Comparison of ENCODE assay signal across 7 mouse cellular contexts in genomic region chr6:124769101-124769765, GRCm38 (mm10). TPM values are rescaled to one million over a fixed set of nuclear protein-coding genes. Genes with fewer than 3 reads are reported as not detected.
DNase-seq lines count a peak whose midpoint lies in the region; ATAC-seq lines count a peak whose summit lies in the region.

Gene Eno2 (minus strand): TSS chr6:124769673.

- H3K4me2 ChIP-seq in heart, embryonic 15.5 days: peak within 1 kb of the TSS; percentile 94

- H3K4me1 ChIP-seq in heart, embryonic 15.5 days (replicated peaks): peaks cover 28% of the 10 kb centered on the region

- peak; percentile 79 for ATAC-seq in heart, embryonic 15.5 days (replicated peaks; ENCODE audit: insufficient number of reproducible peaks, insufficient read depth, low FRiP score, low read depth)

- peak within 1 kb of the TSS; percentile 55 for H3K4me3 ChIP-seq in heart, embryonic 15.5 days

- H3K9ac ChIP-seq in heart, embryonic 15.5 days: peak within 1 kb of the TSS; percentile 25

- DNase-seq in ES-CJ7 (ENCODE audit: low read depth, low spot score): peak; percentile 41
- peak; percentile 73 to 75 for DNase-seq in adrenal gland, adult (ENCODE audit: inconsistent age in 2 of 2, low spot score in 1 of 2)
- peak; percentile 74 for DNase-seq in embryo, embryonic 11 days
- peak; percentile 66 to 77 for DNase-seq in layer of hippocampus, postnatal 10 days (ENCODE audit: low spot score in 2 of 2)
- DNase-seq in lung, postnatal 10 days: peak; percentile 54
- DNase-seq in right cerebral cortex, postnatal 10 days (ENCODE audit: low spot score in 2 of 2): peak; percentile 89 to 91

- peaks cover 11% of the 10 kb centered on the region; the same call in 1 of the 2 replicates for H3K27me3 ChIP-seq in heart, embryonic 15.5 days

- H3K36me3 ChIP-seq in heart, embryonic 15.5 days: no peaks in the 10 kb centered on the region

- no peak within 1 kb of the TSS for H3K27ac ChIP-seq in heart, embryonic 15.5 days

- WGBS in heart, embryonic 15.5 days: under 1% methylated on average over 49 of the region's 54 CpGs

- H3K9me3 ChIP-seq in heart, embryonic 15.5 days (replicated peaks): no peaks in the 10 kb centered on the region

RNA-seq across cellular contexts. Expression of gene Eno2, which starts in this region (rescaled TPM):
- 2.7 and 4.3 TPM in 2 replicates for polyA plus RNA-seq in heart, embryonic 15.5 days (2015; fragmentation: Nextera tagmentation; extraction: Ambion mirVana)
- 100 to 1,000 TPM; 476 to 480 TPM for total RNA-seq in layer of hippocampus, postnatal 10 days (2021)
